In the genomic region with DNA sequence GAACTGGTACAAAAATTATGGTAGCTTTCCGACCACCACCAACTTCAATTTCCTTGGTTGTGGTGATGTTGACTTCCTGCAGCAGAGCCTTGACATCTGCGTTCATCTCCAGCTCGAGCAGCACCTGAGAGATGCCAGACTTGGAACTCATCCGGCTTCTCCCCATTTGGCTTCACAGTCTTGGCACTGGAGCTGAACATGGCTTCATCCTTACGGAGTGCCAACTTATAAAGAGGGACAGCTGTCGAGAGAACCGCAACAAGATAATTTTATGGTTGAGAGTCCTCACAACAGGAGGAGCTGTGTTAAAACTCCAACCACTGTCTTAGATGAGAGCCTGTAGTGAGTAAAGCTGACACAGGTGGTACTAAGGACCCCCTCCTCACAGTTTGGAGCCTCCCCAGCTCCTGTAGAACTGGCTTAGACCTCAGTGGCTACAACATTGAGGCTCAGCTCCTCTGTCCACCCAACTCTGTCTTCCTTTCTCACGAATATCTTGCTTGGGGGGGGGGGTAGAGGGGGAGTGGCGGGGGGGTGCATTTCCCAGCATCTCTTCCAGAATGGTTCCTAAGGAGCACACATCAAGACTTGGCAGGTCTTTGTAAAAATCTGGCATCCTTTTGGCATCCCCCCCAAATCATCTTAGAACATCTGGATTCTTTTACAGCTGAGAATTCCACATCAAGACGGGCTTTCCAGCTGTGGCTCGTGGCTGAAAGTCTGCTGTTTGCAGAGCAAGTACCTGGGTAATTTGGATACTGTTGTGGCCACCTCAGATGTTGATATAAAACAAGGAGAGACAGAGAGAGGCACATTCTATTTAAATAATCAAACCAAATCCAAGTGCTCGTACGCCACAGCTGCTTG, we compare ENCODE assay signal across 8 mouse cellular contexts. TPM values are rescaled to one million over a fixed set of nuclear protein-coding genes. Genes with fewer than 3 reads are reported as not detected.
DNase-seq lines count a peak whose midpoint lies in the region; ATAC-seq lines count a peak whose summit lies in the region.
"Not testable (repeated sequence)": the region's sequence is repeated elsewhere in the genome, so short reads cannot be mapped to it uniquely, and the experiment has no call there.

No protein-coding gene starts in this region.

- not testable (repeated sequence) for H3K27ac ChIP-seq in forebrain, embryonic 12.5 days; heart, embryonic 11.5 days (ENCODE audit: low read depth, low read length)

- not testable (repeated sequence) for H3K9me3 ChIP-seq in forebrain, embryonic 12.5 days; heart, embryonic 11.5 days (replicated peaks; ENCODE audit: control insufficient read depth, low read length)

- H3K9ac ChIP-seq in forebrain, embryonic 12.5 days; heart, embryonic 11.5 days (ENCODE audit: low read depth, low read length): not testable (repeated sequence)

- ATAC-seq in cerebellum, adult (ENCODE audit: insufficient number of reproducible peaks, low FRiP score, low TSS enrichment) = peak; percentile 97
- ATAC-seq in forebrain, embryonic 12.5 days (ENCODE audit: low FRiP score) = peak; percentile 75
- peak; percentile 84 for ATAC-seq in heart, embryonic 11.5 days (replicated peaks; ENCODE audit: insufficient number of reproducible peaks, low FRiP score, low TSS enrichment)

- not testable (repeated sequence) for H3K4me2 ChIP-seq in forebrain, embryonic 12.5 days; heart, embryonic 11.5 days

- intact Hi-C loops in left cerebral cortex, postnatal 36 days (cut with DNase I) = not testable (repeated sequence)

- peak; percentile 59 for DNase-seq in kidney, adult 18-20 months
- DNase-seq in left cerebral cortex, postnatal 36 days (ENCODE audit: low spot score in 2 of 2) = peak; percentile 37 to 64
- DNase-seq in lung, postnatal 4 days = peak; percentile 74 to 79
- DNase-seq in right cerebral cortex, postnatal 14 days = peak; percentile 45
- DNase-seq in urinary bladder, postnatal 25 days (ENCODE audit: low spot score) = peak; percentile 63

- not testable (repeated sequence) for H3K36me3 ChIP-seq in forebrain, embryonic 12.5 days (replicated peaks); heart, embryonic 11.5 days (ENCODE audit: control insufficient read depth, insufficient read depth, low read length)

- H3K4me3 ChIP-seq in forebrain, embryonic 12.5 days (replicated peaks); heart, embryonic 11.5 days (ENCODE audit: low read depth, low read length): not testable (repeated sequence)

- H3K27me3 ChIP-seq in forebrain, embryonic 12.5 days; heart, embryonic 11.5 days (ENCODE audit: control insufficient read depth, insufficient read depth, low read length): not testable (repeated sequence)

- WGBS in forebrain, embryonic 12.5 days = 83% methylated on average over 10 of the region's 13 CpGs
- 72% methylated on average over 9 of the region's 13 CpGs for WGBS in heart, embryonic 11.5 days (ENCODE audit: insufficient replicate concordance)

- not testable (repeated sequence) for H3K4me1 ChIP-seq in forebrain, embryonic 12.5 days; heart, embryonic 11.5 days (ENCODE audit: control insufficient read depth, insufficient read depth, low read length)

RNA-seq across cellular contexts. Expression of gene Gm21119, which starts 17.6 kb away (rescaled TPM):
- polyA plus RNA-seq in forebrain, embryonic 12.5 days (2016; fragmentation: Nextera tagmentation; extraction: Ambion mirVana) = not detected in 2 replicates
- 0.17 TPM in 1 of 2 replicates, not detected in the other for polyA plus RNA-seq in heart, embryonic 11.5 days (2014; fragmentation: Nextera tagmentation; extraction: Ambion mirVana)
- total RNA-seq in left cerebral cortex, postnatal 36 days (2021) = 1 to 10 TPM in 1 of 2 experiments, under 1 TPM in 1; 0.64 to 1.8 TPM
